Mouse (Mus musculus) testis, postnatal 10 days (tissue): ENCODE measurements around the gene Fbxw10.

ENCODE experiments used
- DNase-seq: peaks from one replicate; pipeline ENCODE4 v3.0.0; 2021; ENCODE audit warnings: low spot score

Gene Fbxw10

GRCm38 (mm10) chr11:62909720-62910306, 62.9 kb downstream of the Fbxw10 start:
- DNase-seq = no peak

DNA sequence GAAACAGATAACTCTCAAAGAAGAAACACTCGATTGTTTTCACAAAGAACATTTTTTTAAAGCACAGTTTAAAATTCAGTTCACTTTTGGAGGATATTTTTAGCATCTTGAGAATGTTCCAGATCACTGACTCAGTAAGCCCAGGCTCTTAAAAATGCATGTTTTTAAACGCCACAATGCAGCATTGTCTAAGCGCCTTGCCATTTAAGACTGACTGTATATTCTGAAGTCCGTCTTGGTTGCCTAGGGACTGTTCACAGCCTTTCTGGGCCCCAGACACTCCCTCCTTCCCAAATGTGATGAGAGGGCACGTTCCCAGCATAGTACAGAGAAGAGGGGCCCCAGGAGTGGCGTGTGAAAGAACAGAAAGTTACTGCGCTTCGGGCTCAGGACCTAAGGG, 64.5 kb downstream of the Fbxw10 start:
- no peak for DNase-seq

DNA sequence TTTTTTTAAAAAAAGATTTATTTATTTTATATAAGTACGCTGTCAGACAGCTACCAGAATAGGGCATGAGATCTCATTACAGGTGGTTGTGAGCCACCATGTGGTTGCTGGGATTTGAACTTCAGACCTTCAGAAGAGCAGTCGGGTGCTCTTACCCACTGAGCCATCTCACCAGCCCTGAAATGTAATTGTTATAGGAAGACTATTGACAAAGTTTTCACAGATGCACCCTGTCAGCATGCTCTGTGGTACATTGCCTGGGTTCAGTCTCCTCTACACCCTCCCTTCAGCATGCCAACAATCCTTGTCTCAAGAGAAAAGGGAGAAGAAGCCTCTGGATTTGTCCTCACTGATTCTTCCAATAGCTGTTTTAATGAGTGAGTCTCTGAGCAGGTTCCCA, 66.3 kb downstream of the Fbxw10 start:
- DNase-seq = no peak

DNA sequence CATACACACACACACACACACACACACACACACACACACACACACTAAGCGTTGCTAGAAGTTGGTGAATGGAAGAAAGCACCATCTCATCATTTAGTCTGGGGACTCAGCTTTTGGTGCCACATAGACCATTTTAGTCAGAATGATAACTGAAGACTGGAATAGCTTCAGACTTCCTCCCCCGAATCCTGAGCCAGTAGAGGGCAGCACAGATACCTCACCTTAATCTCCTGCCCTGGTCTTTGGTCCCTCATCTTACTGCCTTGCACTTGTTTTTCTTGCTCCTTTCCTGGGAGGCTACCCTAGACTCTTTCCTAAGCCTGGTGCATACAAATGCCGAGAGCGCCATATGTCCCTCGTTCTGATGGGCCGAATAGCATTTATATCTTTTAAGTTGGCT, 67.7 kb downstream of the Fbxw10 start:
- DNase-seq = peak; percentile 69

DNA sequence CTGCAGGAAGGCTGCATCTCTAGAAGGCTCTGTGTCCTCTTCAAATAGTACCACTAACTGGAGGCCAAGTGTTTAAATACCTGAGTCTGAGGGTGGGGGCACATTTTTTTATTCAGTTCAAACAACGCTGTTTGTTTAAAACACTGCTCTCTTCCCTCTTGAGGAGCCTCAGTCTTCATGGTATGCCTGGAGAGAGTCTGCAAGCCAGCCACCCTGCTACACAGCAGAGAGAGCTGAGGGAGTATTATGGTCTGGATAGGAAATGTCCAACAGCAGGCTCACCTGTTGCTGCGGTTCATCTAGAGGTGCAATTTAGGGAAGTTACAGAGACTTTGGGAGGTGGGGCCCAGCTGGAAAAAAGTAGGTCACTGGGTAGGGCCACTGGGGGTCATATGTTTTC, 68.6 kb downstream of the Fbxw10 start:
- DNase-seq = no peak

DNA sequence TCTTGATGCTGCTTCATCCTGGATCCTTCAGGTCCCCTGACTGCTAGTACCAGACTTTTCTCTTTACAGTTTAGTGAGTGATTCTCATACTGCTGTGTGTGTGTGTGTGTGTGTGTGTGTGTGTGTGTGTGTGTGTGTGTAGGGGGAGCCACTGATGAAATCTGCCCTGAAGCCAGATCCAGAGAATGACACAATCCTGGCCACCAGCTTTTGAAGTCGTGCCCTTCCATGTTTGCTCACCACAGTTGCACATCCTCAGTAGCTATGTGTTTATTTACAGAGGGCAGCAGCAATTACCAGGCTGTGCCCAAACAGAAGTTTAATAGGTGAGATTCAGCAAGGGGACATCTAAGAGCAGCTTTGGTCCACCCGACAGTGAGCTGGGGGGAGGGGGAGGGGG, 69.9 kb downstream of the Fbxw10 start:
- no peak for DNase-seq

DNA sequence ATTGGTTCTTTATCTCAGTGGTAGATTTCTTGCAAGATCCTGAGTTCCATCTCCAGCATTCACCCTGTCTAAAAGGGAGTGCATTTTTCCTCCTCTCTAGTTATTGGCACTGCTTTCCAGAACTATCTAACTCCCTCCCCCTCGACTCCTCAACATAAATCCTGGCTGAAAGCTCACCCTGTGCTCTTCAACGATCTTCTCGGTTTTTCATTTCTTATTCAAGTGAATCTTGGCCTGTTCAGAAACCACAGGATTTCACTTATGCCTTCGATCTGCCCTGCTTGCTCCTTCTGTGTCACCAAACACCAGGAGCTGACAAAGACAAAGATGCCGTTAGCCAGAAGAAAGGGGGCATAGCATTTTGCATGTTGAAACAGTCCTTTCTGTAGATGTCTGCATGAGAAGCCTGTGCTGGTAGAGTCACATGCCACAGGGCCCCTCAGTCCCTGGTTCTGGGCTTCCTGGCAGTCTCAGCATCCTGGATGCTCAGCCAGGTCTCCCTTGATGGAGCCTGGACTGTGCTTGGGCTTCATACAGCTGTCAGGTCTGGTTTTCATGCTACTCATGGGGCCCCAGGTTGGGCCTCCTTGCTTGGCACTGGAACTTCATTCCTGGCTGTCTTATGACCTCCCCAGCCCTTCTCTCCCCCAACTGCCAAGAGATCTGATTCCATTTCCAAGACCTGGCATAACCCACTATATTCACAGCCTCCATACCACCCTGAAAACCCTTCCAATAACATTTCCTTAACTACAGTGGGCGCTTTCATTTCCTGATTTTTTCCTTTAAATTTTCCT, 73.3 kb downstream of the Fbxw10 start:
- DNase-seq = no peak

DNA sequence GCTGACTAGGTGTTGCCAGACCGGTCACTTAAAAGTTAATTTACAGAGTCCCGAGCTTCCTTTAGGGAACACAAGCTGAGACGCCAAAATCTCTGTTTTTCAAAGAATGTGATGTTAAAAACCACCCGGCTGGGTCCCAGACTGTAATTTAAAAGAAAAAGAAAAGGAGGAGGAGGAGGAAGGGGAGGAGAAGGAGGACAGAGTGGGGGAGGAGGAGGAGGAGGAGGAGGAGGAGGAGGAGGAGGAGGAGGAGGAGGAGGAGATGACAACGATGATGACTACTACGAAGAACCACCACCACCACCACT, 73.8 kb downstream of the Fbxw10 start:
- DNase-seq = no peak

GRCm38 (mm10) chr11:62921052-62921977, 74.4 kb downstream of the Fbxw10 start:
- peak; percentile 96 for DNase-seq

DNA sequence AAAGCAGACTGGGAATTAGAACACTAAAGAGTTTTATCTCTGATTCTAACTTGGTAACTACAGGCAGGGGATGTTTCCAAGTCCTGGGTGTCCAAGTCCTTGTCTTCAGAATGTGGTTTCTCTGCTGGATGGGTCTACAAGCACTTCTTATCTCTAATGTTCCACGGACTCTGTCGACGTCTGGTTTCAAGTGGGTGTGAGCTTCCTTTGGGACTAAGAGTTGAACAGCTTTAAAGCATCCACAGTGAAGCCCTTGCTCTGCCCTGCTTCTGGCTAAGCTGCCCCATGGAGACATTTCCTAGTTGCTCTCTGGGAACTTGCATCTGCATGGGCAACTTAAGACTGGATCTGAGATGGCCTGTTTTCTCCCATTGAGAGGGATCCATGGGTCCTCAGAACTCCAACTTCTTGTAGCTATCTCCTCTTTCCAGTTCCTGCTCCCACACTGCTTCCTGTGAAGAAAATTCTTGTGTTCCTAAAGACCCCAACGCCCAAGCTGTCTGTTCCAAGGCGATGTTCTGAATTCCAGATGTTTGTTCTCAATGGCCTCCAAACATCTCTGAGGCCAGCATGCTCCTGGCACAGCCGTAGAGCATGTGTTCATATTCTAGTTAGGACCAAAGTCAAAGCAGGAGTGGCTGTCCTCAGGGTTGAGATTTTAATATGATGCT, 77.4 kb downstream of the Fbxw10 start:
- DNase-seq = no peak
